Mouse (Mus musculus) forebrain, embryonic 11.5 days (tissue): Measurements from ENCODE around the gene Slc6a8. TPM values are rescaled to one million over a fixed set of nuclear protein-coding genes. Genes with fewer than 3 reads are reported as not detected.

Experiments used
- ATAC-seq: fragments of 200-750 bp; cut with Nextera tagmentation; replicated peaks from 2 replicates; pipeline ENCODE4 v1.8.0; 2017; ENCODE audit warnings: moderate TSS enrichment; ENCODE audit not compliant: low FRiP score
- DNase-seq: peaks from one replicate; pipeline ENCODE4 v3.0.0-alpha.2; 2017; ENCODE audit warnings: low spot score
- H3K27ac ChIP-seq: fragments of 300-500 bp; sonication (generic); 2 replicates; pipeline ENCODE4 v1.5.1; 2014; ENCODE audit warnings: low read depth, low read length
- H3K27me3 ChIP-seq: fragments of 300-500 bp; sonication (generic); 2 replicates; pipeline ENCODE4 v1.6.1; 2014; ENCODE audit warnings: mild to moderate bottlenecking, low read length, mixed read lengths; ENCODE audit not compliant: control insufficient read depth, insufficient read depth
- H3K36me3 ChIP-seq: fragments of 300-500 bp; sonication (generic); 2 replicates; pipeline ENCODE4 v1.6.1; 2014; ENCODE audit warnings: mild to moderate bottlenecking, low read length, moderate library complexity, mixed read lengths; ENCODE audit not compliant: control insufficient read depth, insufficient read depth
- H3K4me1 ChIP-seq: fragments of 300-500 bp; sonication (generic); replicated peaks from 2 replicates; pipeline ENCODE4 v1.6.1; 2014; ENCODE audit warnings: low read length, mixed read lengths; ENCODE audit not compliant: control insufficient read depth, insufficient read depth
- H3K4me2 ChIP-seq: fragments of 300-500 bp; sonication (generic); 2 replicates; pipeline ENCODE4 v1.6.1; 2014; ENCODE audit warnings: low read depth, mild to moderate bottlenecking, low read length, moderate library complexity, mixed read lengths; ENCODE audit not compliant: severe bottlenecking
- H3K4me3 ChIP-seq: fragments of 300-500 bp; sonication (generic); 2 replicates; pipeline ENCODE4 v1.5.1; 2014; ENCODE audit warnings: low read depth, low read length
- H3K9ac ChIP-seq: fragments of 300-500 bp; sonication (generic); 2 replicates; pipeline ENCODE4 v1.6.1; 2014; ENCODE audit warnings: low read length
- H3K9me3 ChIP-seq: fragments of 300-500 bp; sonication (generic); 2 replicates; pipeline ENCODE4 v1.6.1; 2016; ENCODE audit warnings: low read length, mixed read lengths; ENCODE audit not compliant: control insufficient read depth
- WGBS: fragments of 180-500 bp; shearing (Covaris S2); extraction: QIAGEN DNeasy Blood & Tissue Kit; methylation state at CpG from one replicate; pipeline ENCODE4 v1.1.7; 2014; 5-methylcytosine and 5-hydroxymethylcytosine counted together
- polyA plus RNA-seq: library from polyadenylated mRNA; unstranded; fragments of >200 nt; fragmentation: Nextera tagmentation; extraction: Ambion mirVana; gene quantifications from 2 replicates; pipeline ENCODE4 v1.2.1, GENCODE M21; 2014

The Slc6a8 gene
- polyA plus RNA-seq, 1 experiment from 2014 or later = 7.5 TPM

GRCm38 (mm10) chrX:73700472-73700871 is 27.5 kb downstream of the Slc6a8 start:
- Histone ChIP-seq H3K4me3 (no peak overlapping the region), H3K9ac (no peak overlapping the region), H3K36me3 (no peaks in the 10 kb centered on the region), H3K27me3 (no peaks in the 10 kb centered on the region), H3K27ac (no peak overlapping the region), H3K9me3 (no peaks in the 10 kb centered on the region), H3K4me1 (no peaks in the 10 kb centered on the region), H3K4me2 (no peak overlapping the region)
- 100% methylated on average over 1 of the region's 1 CpGs for WGBS
- DNase-seq (no peak), ATAC-seq (no peak)

DNA sequence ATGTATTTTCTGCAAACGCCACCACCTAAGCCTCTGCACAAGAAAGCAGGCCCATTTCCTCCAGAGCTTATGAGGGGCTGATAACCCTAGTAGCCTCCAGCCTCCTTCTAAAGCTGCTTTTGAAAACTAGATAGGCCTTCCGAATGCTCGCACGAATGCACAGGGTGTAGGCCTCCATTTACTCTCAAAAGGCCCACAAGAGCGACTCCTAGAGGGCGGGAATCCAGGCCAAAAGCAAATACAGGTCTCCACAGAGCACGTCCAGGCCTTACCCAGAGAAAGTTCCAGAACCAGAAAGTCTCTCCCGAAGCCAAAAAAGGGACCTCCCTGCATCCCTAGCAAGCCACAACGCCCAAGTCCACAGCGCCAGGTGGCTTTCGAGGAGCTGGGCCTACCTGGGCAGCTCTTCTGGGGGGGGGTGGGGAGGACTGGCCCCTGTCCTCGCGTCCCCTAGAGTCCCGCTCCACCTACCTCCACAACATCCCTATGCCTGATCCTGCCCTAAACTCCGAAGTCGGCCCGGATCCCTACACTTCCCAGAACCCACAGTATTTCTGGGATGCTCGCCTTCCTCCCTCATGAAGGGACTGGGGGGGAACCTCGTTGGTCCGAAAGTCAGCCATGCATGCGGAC is 42.6 kb downstream of the Slc6a8 start:
- ATAC-seq = no peak
- WGBS = 31% methylated on average over 21 of the region's 21 CpGs
- no peak for DNase-seq
- peak overlapping the region; percentile 59 for H3K9ac ChIP-seq
- peak overlapping the region; percentile 46 for H3K4me3 ChIP-seq
- no peaks in the 10 kb centered on the region for H3K36me3 ChIP-seq
- no peaks in the 10 kb centered on the region; the same call in 1 of the 2 replicates for H3K27me3 ChIP-seq
- no peaks in the 10 kb centered on the region for H3K9me3 ChIP-seq
- H3K27ac ChIP-seq = no peak overlapping the region
- peak overlapping the region; percentile 53 for H3K4me2 ChIP-seq
- peaks cover 2% of the 10 kb centered on the region; the same call in 1 of the 2 replicates for H3K4me1 ChIP-seq

DNA sequence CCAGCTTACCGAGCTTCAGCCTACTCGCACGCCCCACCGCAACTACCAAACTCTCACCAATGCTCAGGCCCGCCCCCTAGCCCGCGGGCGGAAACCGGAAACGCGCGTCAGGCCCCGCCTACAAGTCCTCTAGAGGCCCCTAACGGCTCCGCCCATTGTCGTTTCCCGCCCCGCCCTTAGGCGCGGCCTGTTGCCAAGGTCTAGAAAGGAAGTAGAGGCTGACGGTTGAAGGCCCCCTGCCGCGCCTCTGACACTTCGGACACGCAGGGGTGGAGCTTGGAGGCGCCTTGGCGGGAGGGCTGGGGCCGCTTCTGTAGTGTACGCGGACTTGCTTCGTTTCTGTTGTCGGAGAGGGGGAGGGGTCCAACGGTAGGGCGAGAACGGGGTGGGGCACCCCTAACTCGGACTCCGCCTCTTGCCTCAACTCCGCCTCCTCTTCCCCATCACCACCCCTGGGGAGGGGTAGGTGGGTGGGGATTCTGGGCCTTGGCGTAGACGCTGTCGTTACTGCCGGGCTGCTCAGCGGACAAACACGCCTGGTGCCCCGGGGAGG is 43.2 kb downstream of the Slc6a8 start, which contains the start of the genes Bcap31 and Abcd1:
Gene Bcap31, minus strand, starts transcription at position 67 of the 553 bp plus-strand sequence.
Gene Abcd1, plus strand, starts transcription at position 489 of the 553 bp plus-strand sequence.
- Histone ChIP-seq H3K4me1 (peaks cover 2% of the 10 kb centered on the region; the same call in 1 of the 2 replicates), H3K27ac (peak within 1 kb of the TSS; percentile 51), H3K27me3 (no peaks in the 10 kb centered on the region; the same call in 1 of the 2 replicates), H3K4me2 (peak within 1 kb of the TSS; percentile 57), H3K36me3 (no peaks in the 10 kb centered on the region), H3K9ac (peak within 1 kb of the TSS; percentile 59), H3K4me3 (peak within 1 kb of the TSS; percentile 46), H3K9me3 (no peaks in the 10 kb centered on the region)
- 10% methylated on average over 37 of the region's 45 CpGs for WGBS
- peak; percentile 93 for ATAC-seq
- peak; percentile 95 for DNase-seq

GRCm38 (mm10) chrX:73716709-73717545 is 44.0 kb downstream of the Slc6a8 start:
- WGBS = 43% methylated on average over 28 of the region's 30 CpGs
- no peaks in the 10 kb centered on the region for H3K9me3 ChIP-seq
- H3K4me3 ChIP-seq = peak overlapping the region; percentile 46
- peak overlapping the region; percentile 57 for H3K4me2 ChIP-seq
- peak overlapping the region; percentile 48 for H3K9ac ChIP-seq
- H3K27me3 ChIP-seq = no peaks in the 10 kb centered on the region; the same call in 1 of the 2 replicates
- DNase-seq (no peak), ATAC-seq (peak; percentile 44; the same call in 1 of the 2 replicates)
- H3K4me1 ChIP-seq = peaks cover 2% of the 10 kb centered on the region; the same call in 1 of the 2 replicates
- no peaks in the 10 kb centered on the region for H3K36me3 ChIP-seq
- peak overlapping the region; percentile 51 for H3K27ac ChIP-seq

DNA sequence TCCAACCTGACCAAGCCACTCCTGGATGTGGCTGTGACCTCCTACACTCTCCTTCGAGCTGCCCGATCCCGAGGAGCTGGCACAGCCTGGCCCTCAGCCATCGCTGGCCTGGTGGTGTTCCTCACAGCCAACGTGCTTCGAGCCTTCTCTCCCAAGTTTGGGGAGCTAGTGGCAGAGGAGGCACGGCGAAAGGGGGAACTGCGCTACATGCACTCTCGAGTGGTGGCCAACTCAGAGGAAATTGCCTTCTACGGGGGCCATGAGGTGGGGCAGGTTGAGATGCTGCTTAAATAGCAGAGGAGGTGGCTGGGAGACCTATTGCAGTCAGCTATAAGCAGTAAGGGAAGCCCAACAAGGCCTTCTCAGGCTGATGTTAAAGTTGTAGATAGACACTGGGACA is 44.7 kb downstream of the Slc6a8 start:
- H3K9ac ChIP-seq = no peak overlapping the region
- peaks cover 2% of the 10 kb centered on the region; the same call in 1 of the 2 replicates for H3K4me1 ChIP-seq
- DNase-seq (no peak), ATAC-seq (no peak)
- 74% methylated on average over 11 of the region's 11 CpGs for WGBS
- H3K4me3 ChIP-seq = no peak overlapping the region
- H3K9me3 ChIP-seq = no peaks in the 10 kb centered on the region
- no peaks in the 10 kb centered on the region; the same call in 1 of the 2 replicates for H3K27me3 ChIP-seq
- H3K27ac ChIP-seq = no peak overlapping the region
- H3K36me3 ChIP-seq = no peaks in the 10 kb centered on the region
- peak overlapping the region; percentile 57; the same call in 1 of the 2 replicates for H3K4me2 ChIP-seq

DNA sequence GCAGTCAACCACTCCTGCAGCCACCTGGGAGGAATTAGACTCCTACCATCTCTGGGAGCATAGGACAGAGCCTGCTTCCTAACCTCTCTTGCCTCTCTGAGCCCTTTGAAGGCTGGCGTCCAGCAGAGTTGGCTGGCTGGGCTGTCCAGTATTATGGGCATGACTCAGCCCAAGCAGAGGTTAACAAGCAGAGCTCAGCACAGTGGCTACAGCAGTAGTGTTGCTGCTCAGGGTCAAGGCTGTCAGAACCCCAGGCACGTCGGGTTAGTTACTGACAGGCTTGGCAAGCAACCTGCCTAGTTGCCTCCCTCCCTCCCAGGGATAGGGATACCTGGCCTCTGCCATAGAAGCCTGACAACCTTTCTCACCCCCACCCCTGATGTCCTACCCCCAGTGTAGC is 45.3 kb downstream of the Slc6a8 start:
- WGBS = 49% methylated on average over 3 of the region's 3 CpGs
- ATAC-seq = no peak
- no peak overlapping the region for H3K9ac ChIP-seq
- H3K36me3 ChIP-seq = no peaks in the 10 kb centered on the region
- H3K4me2 ChIP-seq = no peak overlapping the region
- no peak overlapping the region for H3K4me3 ChIP-seq
- no peaks in the 10 kb centered on the region; the same call in 1 of the 2 replicates for H3K27me3 ChIP-seq
- H3K27ac ChIP-seq = no peak overlapping the region
- H3K4me1 ChIP-seq = peaks cover 2% of the 10 kb centered on the region; the same call in 1 of the 2 replicates
- no peaks in the 10 kb centered on the region for H3K9me3 ChIP-seq
- no peak for DNase-seq

DNA sequence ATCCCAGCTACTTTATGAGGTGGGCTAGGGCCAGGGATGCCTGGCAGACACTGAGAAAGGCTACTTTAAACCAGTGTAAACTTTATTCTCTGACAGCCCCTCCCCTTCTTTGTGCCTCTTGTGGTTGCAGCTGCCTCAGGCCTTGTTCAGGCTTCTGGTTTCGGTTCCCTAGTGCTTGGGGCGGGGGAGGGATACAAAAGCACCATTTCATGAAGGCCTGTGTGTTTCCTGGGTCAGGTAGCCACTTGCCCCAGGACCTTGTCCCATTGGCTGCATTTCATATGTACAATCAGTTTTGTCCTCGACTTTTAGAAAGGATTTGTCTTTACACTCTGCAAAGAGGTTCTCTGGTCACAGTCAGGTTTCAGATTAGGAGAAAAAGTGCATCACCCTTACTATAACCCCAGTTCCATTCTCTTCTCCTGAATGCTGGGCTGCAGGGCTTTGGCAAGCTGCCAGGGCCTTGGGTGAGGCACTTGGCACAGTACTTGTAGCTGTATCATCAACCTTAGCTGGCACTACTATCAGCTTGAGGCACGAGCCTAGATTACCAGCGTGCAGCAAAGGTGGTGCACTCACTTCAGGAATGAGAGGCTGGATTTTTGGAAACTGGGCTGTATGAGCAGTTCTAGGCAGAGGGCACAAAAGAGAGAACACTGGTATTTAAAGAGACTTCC is 45.9 kb downstream of the Slc6a8 start:
- peak; percentile 53 for DNase-seq
- Histone ChIP-seq H3K4me2 (no peak overlapping the region), H3K9ac (peak overlapping the region; percentile 20; the same call in 1 of the 2 replicates), H3K9me3 (no peaks in the 10 kb centered on the region), H3K4me1 (peaks cover 2% of the 10 kb centered on the region; the same call in 1 of the 2 replicates), H3K27me3 (no peaks in the 10 kb centered on the region; the same call in 1 of the 2 replicates), H3K4me3 (no peak overlapping the region), H3K36me3 (no peaks in the 10 kb centered on the region), H3K27ac (no peak overlapping the region)
- ATAC-seq = no peak
- 48% methylated on average over 5 of the region's 5 CpGs for WGBS

DNA sequence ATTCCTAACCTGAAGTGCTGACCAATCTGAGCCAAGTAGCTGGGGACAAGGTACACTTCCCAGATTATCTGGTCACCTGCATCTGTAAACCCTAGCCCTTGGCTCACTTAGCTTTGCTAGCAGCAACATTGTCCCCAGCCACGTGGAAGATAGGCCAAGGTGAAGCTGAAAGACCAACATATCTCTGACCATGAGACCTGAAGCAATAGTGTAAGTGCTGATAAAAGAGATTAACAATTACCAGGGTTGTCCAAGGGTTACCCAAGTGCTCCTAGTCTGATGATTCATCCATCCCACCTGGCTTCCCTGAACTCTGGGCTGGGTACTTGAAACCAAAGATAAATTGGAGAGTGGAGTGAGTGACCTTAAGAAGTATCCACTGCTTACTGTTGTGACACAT is 58.0 kb downstream of the Slc6a8 start:
- Histone ChIP-seq H3K4me3 (no peak overlapping the region), H3K4me1 (no peaks in the 10 kb centered on the region), H3K27me3 (no peaks in the 10 kb centered on the region), H3K27ac (no peak overlapping the region), H3K4me2 (no peak overlapping the region), H3K36me3 (no peaks in the 10 kb centered on the region), H3K9me3 (no peaks in the 10 kb centered on the region), H3K9ac (no peak overlapping the region)
- 59% methylated on average over 1 of the region's 1 CpGs for WGBS
- no peak for ATAC-seq
- DNase-seq = no peak
